Mouse (Mus musculus) thymus, adult 2 months (tissue): ENCODE data around the gene Snx18.

Source experiments
- CTCF ChIP-seq: fragments of 200-500 bp; IDR thresholded peaks from 2 replicates; pipeline ENCODE4 v1.5.1; 2012; ENCODE audit warnings: mild to moderate bottlenecking, control low read depth, low read length, moderate library complexity, borderline replicate concordance; ENCODE audit not compliant: control insufficient read depth, poor library complexity, insufficient read depth; ENCODE audit errors: extremely low read depth
- POLR2A ChIP-seq: fragments of 200-500 bp; IDR thresholded peaks from 2 replicates; pipeline ENCODE4 v1.6.1; 2012; ENCODE audit warnings: mild to moderate bottlenecking, low read length, control low read depth, moderate library complexity; ENCODE audit not compliant: control insufficient read depth, poor library complexity, insufficient read depth; ENCODE audit errors: extremely low read depth

- no peak for TF ChIP-seq POLR2A
- TF ChIP-seq CTCF: no peak
These were observed 6.0 kb downstream of the Snx18 start for GRCm38 (mm10) chr13:113612141-113612950.
